Mouse (Mus musculus) heart, adult 2 months (tissue): ENCODE results near the gene Olfr986.

Experiments used
- CTCF ChIP-seq: fragments of 200-600 bp; IDR thresholded peaks from 2 replicates; pipeline ENCODE4 v1.8.1; 2022; ENCODE audit warnings: antibody characterized with exemption, mild to moderate bottlenecking, moderate library complexity
- EP300 ChIP-seq: fragments of 200-500 bp; IDR thresholded peaks from 2 replicates; pipeline ENCODE4 v1.6.1; 2011; ENCODE audit warnings: low read depth, low read length, control low read depth; ENCODE audit not compliant: insufficient read depth
- POLR2A ChIP-seq: fragments of 200-500 bp; IDR thresholded peaks from 2 replicates; pipeline ENCODE4 v1.6.1; 2011; ENCODE audit warnings: mild to moderate bottlenecking, low read depth, low read length, control low read depth; ENCODE audit not compliant: insufficient read depth

DNA sequence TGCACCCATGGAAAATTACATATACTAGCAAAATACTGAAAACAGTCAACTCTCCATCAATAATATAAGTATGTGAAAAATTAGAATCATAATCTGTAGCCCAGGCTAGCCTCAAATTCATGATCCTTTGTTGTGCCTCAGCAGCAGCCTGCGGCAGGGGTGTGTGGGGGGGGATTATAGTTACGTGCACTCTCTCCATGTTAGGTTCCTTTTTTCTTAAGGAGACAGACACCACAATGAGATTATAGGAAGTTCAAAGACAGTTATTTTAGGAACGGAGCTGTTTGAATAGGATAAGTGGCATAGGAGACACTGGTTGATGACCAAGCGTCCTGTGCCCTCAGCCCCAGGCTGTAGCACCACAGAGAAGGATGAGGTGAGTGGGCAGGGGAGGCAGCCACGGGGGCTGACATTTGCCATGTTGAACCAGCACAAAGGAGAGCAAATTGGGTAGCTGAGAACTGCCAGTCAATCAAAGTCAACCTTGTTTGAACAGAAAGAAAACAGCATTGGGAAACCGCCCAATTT lies 48.1 kb downstream of the Olfr986 start:
- TF ChIP-seq EP300: no peak
- TF ChIP-seq CTCF: no peak
- no peak for TF ChIP-seq POLR2A
